Mouse (Mus musculus) megakaryocyte, embryonic 14.5 days (primary cell): ENCODE data around the gene Tmem184b. TPM values are rescaled to one million over a fixed set of nuclear protein-coding genes. Genes with fewer than 3 reads are reported as not detected.

ENCODE experiments used
- H3K27me3 ChIP-seq: replicated peaks from 2 replicates; pipeline ENCODE3; 2012; ENCODE audit warnings: inconsistent platforms
- H3K36me3 ChIP-seq: replicated peaks from 2 replicates; pipeline ENCODE3; 2012; ENCODE audit warnings: low read length, inconsistent platforms, mixed read lengths
- H3K4me1 ChIP-seq: 2 replicates; pipeline ENCODE4 v1.6.1; 2012; ENCODE audit warnings: inconsistent platforms
- H3K4me3 ChIP-seq: replicated peaks from 2 replicates; pipeline ENCODE3; 2012; ENCODE audit warnings: moderate library complexity, mild to moderate bottlenecking, inconsistent platforms
- H3K9me3 ChIP-seq: 2 replicates; pipeline ENCODE4 v1.6.1; 2012; ENCODE audit warnings: inconsistent platforms
- FLI1 ChIP-seq: IDR thresholded peaks from 2 replicates; pipeline ENCODE4 v1.6.1; 2012; ENCODE audit warnings: low read length, inconsistent platforms, mixed read lengths
- GATA1 ChIP-seq: IDR thresholded peaks from 3 replicates; pipeline ENCODE4 v1.6.1; 2012; ENCODE audit warnings: mixed read lengths, low read length, inconsistent platforms, borderline replicate concordance
- polyA plus RNA-seq: library from polyadenylated mRNA; stranded (reverse); fragments of >175 nt; gene quantifications from 2 replicates; pipeline ENCODE4 v1.2.3, GENCODE M21; 2012; ENCODE audit warnings: low replicate concordance; ENCODE audit not compliant: insufficient read depth

Gene Tmem184b
- polyA plus RNA-seq, 1 experiment, result 58.6 TPM

- Histone ChIP-seq H3K4me1 (peaks cover 27% of the 10 kb centered on the region), H3K9me3 (no peaks in the 10 kb centered on the region), H3K27me3 (no peaks in the 10 kb centered on the region), H3K36me3 (peaks cover 98% of the 10 kb centered on the region), H3K4me3 (no peak overlapping the region)
- TF ChIP-seq GATA1 (no peak), FLI1 (no peak)
These were observed 33.7 kb downstream of the Tmem184b start for GRCm38 (mm10) chr15:79369452-79370280.

- peaks cover 27% of the 10 kb centered on the region for H3K4me1 ChIP-seq
- no peaks in the 10 kb centered on the region for H3K9me3 ChIP-seq
- TF ChIP-seq GATA1, result no peak
- no peak for TF ChIP-seq FLI1
- H3K4me3 ChIP-seq, result no peak overlapping the region
- no peaks in the 10 kb centered on the region for H3K27me3 ChIP-seq
- H3K36me3 ChIP-seq, result peaks cover 98% of the 10 kb centered on the region
These were observed 34.4 kb downstream of the Tmem184b start for GRCm38 (mm10) chr15:79368861-79369440.

DNA sequence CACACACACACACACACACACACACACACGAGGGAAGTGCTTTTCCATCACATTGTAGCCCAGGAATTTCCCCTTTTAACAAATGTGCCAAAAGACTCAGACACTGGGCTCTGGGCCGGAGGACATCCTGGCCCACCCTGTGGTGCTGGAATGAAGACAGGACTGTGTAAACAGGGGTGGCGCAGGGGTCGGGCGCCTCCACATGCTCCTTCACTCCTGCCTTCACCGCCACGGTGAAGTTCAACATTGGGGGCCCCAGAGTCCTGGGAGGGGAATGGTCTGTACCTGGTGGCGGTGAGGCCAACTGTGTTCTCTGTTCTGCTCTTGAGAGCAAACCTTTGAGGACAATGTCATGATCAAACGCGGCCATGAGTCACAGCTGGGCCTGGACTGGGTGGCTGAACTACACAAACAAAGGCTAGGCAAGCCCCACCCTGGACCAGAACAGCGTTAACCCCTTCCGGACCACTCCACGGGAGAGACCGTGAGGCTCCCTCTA, 35.0 kb downstream of the Tmem184b start:
- Histone ChIP-seq H3K27me3 (no peaks in the 10 kb centered on the region), H3K36me3 (peaks cover 98% of the 10 kb centered on the region), H3K9me3 (no peaks in the 10 kb centered on the region), H3K4me3 (no peak overlapping the region), H3K4me1 (peaks cover 27% of the 10 kb centered on the region)
- no peak for TF ChIP-seq GATA1

DNA sequence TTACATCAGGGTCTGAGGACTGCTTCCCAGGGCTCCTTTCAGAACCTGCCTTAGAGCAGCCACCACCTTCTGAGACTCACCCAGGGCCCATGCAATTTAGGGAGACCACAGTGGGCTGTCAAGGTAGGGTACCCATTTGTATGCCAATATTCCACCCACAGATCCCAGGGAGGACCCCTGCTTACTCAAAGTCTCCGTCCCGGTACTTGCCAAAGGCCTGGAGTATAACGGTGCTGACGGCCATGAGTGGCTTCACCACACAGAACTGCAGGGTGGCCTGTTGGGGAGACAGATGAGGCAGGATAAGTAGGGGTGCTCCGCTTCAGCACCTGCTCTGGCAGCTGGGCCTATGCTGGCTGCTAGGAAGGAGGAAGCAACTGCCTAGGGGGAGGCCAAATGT, 37.0 kb downstream of the Tmem184b start:
- H3K4me3 ChIP-seq, result no peak overlapping the region
- no peaks in the 10 kb centered on the region for H3K27me3 ChIP-seq
- no peaks in the 10 kb centered on the region for H3K9me3 ChIP-seq
- peaks cover 28% of the 10 kb centered on the region for H3K4me1 ChIP-seq
- peaks cover 98% of the 10 kb centered on the region for H3K36me3 ChIP-seq
- no peak for TF ChIP-seq GATA1
- no peak for TF ChIP-seq FLI1

DNA sequence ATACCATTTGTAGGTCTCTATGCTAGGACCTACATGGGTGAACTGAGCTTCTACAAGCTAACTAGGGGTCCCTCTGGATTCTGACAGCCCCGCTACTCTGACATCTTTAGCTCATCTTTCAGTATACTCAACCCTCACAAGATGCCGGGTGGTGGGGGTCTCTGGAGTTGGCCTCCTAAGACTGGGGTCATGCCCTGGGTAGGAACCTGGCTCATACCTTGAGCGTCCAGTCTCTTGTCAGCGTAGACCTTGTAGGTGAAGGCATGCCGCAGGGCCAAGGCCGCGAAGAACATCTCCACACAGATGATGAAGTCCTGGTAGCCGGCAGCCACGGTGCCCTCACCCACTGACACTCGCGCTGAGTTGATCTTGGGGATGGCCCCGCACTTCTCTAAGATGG, 38.3 kb downstream of the Tmem184b start:
- H3K36me3 ChIP-seq, result peaks cover 95% of the 10 kb centered on the region
- no peaks in the 10 kb centered on the region for H3K27me3 ChIP-seq
- H3K9me3 ChIP-seq, result no peaks in the 10 kb centered on the region
- TF ChIP-seq FLI1 (no peak), GATA1 (no peak)
- H3K4me1 ChIP-seq, result peaks cover 29% of the 10 kb centered on the region
- H3K4me3 ChIP-seq, result no peak overlapping the region

DNA sequence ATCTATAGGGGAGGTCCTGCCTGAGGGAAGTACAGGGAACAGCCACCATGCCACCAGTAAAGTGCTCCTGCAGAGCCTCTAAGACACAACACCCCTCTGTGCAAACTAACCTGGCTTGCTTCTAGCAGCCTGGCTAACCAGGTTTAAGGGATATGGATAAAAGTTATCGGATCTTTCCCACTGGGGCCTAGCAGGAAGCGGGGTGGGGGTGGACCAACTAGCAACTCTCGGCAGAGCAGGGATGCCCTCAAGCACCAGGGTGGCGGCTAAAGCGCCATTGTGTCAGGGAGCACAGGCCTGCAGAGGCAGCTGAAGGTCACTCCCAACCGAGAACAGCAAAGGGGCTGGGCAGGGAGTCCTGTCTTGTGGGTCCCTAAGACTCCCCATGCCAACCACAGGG, 39.2 kb downstream of the Tmem184b start:
- TF ChIP-seq GATA1 (no peak), FLI1 (no peak)
- Histone ChIP-seq H3K36me3 (peaks cover 94% of the 10 kb centered on the region), H3K4me1 (peaks cover 23% of the 10 kb centered on the region), H3K4me3 (no peak overlapping the region), H3K9me3 (no peaks in the 10 kb centered on the region), H3K27me3 (no peaks in the 10 kb centered on the region)

DNA sequence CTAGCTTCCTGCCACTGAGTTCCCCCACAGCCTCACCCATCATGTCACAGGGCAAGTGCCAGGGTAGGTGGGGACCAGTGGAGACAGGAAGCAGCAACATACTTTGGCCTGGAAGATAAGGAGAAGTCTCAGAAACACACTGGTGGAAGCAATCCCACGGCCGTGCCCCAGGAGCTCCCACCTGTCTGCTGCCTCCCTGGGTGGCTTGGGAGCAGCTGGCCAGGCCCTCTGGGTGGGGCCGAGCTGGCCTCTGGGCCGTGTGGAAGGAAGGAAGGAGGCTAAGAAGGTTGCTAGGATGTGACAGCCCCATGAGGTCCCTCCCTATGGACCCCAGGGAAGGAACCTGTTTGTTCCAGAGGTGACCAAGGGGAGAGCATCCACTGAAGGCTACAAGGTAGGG, 42.3 kb downstream of the Tmem184b start:
- Histone ChIP-seq H3K36me3 (peaks cover 83% of the 10 kb centered on the region), H3K27me3 (peaks cover 23% of the 10 kb centered on the region), H3K4me3 (no peak overlapping the region), H3K4me1 (peaks cover 28% of the 10 kb centered on the region), H3K9me3 (no peaks in the 10 kb centered on the region)
- TF ChIP-seq FLI1 (no peak), GATA1 (no peak)

- H3K9me3 ChIP-seq, result no peaks in the 10 kb centered on the region
- H3K4me3 ChIP-seq, result no peak overlapping the region
- H3K4me1 ChIP-seq, result peaks cover 25% of the 10 kb centered on the region
- H3K36me3 ChIP-seq, result peaks cover 77% of the 10 kb centered on the region
- TF ChIP-seq GATA1 (no peak), FLI1 (no peak)
- H3K27me3 ChIP-seq, result peaks cover 27% of the 10 kb centered on the region
These were observed 43.0 kb downstream of the Tmem184b start for GRCm38 (mm10) chr15:79360371-79360770.

- peaks cover 72% of the 10 kb centered on the region for H3K36me3 ChIP-seq
- TF ChIP-seq FLI1, result no peak
- no peak for TF ChIP-seq GATA1
These were observed 43.4 kb downstream of the Tmem184b start for GRCm38 (mm10) chr15:79359954-79360353.

DNA sequence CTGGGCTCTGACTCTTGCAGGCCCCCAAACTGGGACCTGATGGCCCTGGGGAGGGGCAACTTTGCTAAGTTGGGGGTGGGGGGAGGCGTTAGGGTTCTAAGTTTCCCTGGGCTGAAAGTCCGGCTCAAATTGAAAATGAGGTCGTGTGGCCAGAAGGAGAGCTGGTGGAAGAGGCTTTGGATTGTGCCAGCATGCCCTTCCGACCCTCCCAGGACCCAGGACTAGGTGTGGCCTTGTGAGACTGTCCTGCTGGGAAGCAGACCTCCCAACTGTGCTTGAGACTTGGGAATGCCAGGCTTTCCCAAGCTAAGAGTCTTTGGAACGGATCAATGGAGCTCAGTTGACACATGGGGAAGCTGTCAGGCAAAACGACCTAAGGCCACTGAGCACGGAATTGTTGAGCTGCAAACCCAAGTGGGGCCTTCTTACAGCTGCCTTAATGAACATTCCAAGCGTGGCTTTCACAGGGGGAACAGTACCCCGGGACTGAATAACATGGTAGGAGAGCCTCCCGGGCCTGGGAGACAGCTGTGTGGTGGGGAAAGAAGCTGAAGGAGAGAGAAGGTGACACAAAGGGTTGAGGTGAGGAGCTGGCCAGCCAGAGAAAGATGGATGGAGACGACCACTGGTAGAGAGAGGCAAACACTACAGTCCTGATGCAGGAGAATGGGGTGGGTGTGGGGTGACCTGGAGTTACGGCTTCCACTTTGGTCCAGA, 45.2 kb downstream of the Tmem184b start:
- H3K4me1 ChIP-seq, result peaks cover 43% of the 10 kb centered on the region
- H3K27me3 ChIP-seq, result peaks cover 35% of the 10 kb centered on the region
- peaks cover 56% of the 10 kb centered on the region for H3K36me3 ChIP-seq
- H3K4me3 ChIP-seq, result no peak overlapping the region
- H3K9me3 ChIP-seq, result no peaks in the 10 kb centered on the region
- TF ChIP-seq FLI1 (no peak), GATA1 (no peak)

More at GRCm38 (mm10) chr15:79359954-79360353, 43.4 kb downstream of the Tmem184b start:
- Histone ChIP-seq H3K9me3 (no peaks in the 10 kb centered on the region), H3K4me3 (no peak overlapping the region), H3K27me3 (peaks cover 27% of the 10 kb centered on the region), H3K4me1 (peaks cover 25% of the 10 kb centered on the region)
